Mouse (Mus musculus): ENCODE data around the gene Mrpl16. TPM values are rescaled to one million over a fixed set of nuclear protein-coding genes. Genes with fewer than 3 reads are reported as not detected.

Mrpl16 gene
- polyA plus RNA-seq, 1 experiment from 2014 or later: 46.1 TPM

GRCm38 (mm10) chr19:11807822-11808221 is 37.6 kb downstream of the Mrpl16 start:
- Histone ChIP-seq H3K4me1 (replicated peaks) (0 out of 2 replicates have a peak, but pooled peaks cover 6% of the 10 kb centered on the region), H3K27me3 (no peaks in the 10 kb centered on the region), H3K4me2 (no peak overlapping the region), H3K9ac (no peak overlapping the region), H3K9me3 (no peaks in the 10 kb centered on the region), H3K27ac (replicated peaks) (no peak overlapping the region), H3K4me3 (no peak overlapping the region), H3K36me3 (no peaks in the 10 kb centered on the region)
- ATAC-seq (ENCODE audit: low read depth): no peak
- WGBS: 38% methylated on average over 6 of the region's 6 CpGs

- Histone ChIP-seq H3K4me2 (no peak overlapping the region), H3K4me3 (no peak overlapping the region), H3K4me1 (replicated peaks) (0 out of 2 replicates have a peak, but pooled peaks cover 6% of the 10 kb centered on the region), H3K27ac (replicated peaks) (no peak overlapping the region), H3K36me3 (no peaks in the 10 kb centered on the region), H3K9ac (no peak overlapping the region), H3K9me3 (no peaks in the 10 kb centered on the region), H3K27me3 (no peaks in the 10 kb centered on the region)
- 90% methylated on average over 2 of the region's 2 CpGs for WGBS
- ATAC-seq (ENCODE audit: low read depth): no peak
Observed at GRCm38 (mm10) chr19:11808452-11808851, 38.3 kb downstream of the Mrpl16 start.

- Histone ChIP-seq H3K27me3 (peaks cover 6% of the 10 kb centered on the region; the same call in 1 of the 2 replicates), H3K9me3 (no peaks in the 10 kb centered on the region), H3K4me2 (no peak overlapping the region), H3K27ac (replicated peaks) (no peak overlapping the region), H3K9ac (no peak overlapping the region), H3K4me3 (no peak overlapping the region), H3K36me3 (no peaks in the 10 kb centered on the region), H3K4me1 (replicated peaks) (0 out of 2 replicates have a peak, but pooled peaks cover 6% of the 10 kb centered on the region)
- no peak for ATAC-seq (ENCODE audit: low read depth)
- WGBS: 84% methylated on average over 5 of the region's 5 CpGs
Observed at GRCm38 (mm10) chr19:11810003-11810758, 40.0 kb downstream of the Mrpl16 start.

GRCm38 (mm10) chr19:11810856-11811255 is 40.7 kb downstream of the Mrpl16 start:
- Histone ChIP-seq H3K4me1 (replicated peaks) (0 out of 2 replicates have a peak, but pooled peaks cover 6% of the 10 kb centered on the region), H3K4me2 (no peak overlapping the region), H3K9me3 (no peaks in the 10 kb centered on the region), H3K9ac (no peak overlapping the region), H3K36me3 (no peaks in the 10 kb centered on the region), H3K27ac (replicated peaks) (no peak overlapping the region), H3K27me3 (peaks cover 13% of the 10 kb centered on the region), H3K4me3 (no peak overlapping the region)
- ATAC-seq (ENCODE audit: low read depth): no peak
- 90% methylated on average over 1 of the region's 1 CpGs for WGBS

GRCm38 (mm10) chr19:11811688-11812365 is 41.6 kb downstream of the Mrpl16 start:
- peak; percentile 91 for ATAC-seq (ENCODE audit: low read depth)
- Histone ChIP-seq H3K4me2 (no peak overlapping the region), H3K36me3 (no peaks in the 10 kb centered on the region), H3K9ac (no peak overlapping the region), H3K27ac (replicated peaks) (no peak overlapping the region), H3K27me3 (peaks cover 23% of the 10 kb centered on the region), H3K4me1 (replicated peaks) (0 out of 2 replicates have a peak, but pooled peaks cover 6% of the 10 kb centered on the region), H3K4me3 (no peak overlapping the region), H3K9me3 (no peaks in the 10 kb centered on the region)
- WGBS: 49% methylated on average over 5 of the region's 5 CpGs

- Histone ChIP-seq H3K9me3 (no peaks in the 10 kb centered on the region), H3K9ac (no peak overlapping the region), H3K27ac (replicated peaks) (no peak overlapping the region), H3K27me3 (peaks cover 36% of the 10 kb centered on the region), H3K4me1 (replicated peaks) (0 out of 2 replicates have a peak, but pooled peaks cover 9% of the 10 kb centered on the region), H3K4me2 (no peak overlapping the region), H3K4me3 (no peak overlapping the region), H3K36me3 (no peaks in the 10 kb centered on the region)
- WGBS: 79% methylated on average over 4 of the region's 4 CpGs
- ATAC-seq (ENCODE audit: low read depth): no peak
Observed at GRCm38 (mm10) chr19:11813136-11813535, 42.9 kb downstream of the Mrpl16 start.

- Histone ChIP-seq H3K27ac (replicated peaks) (no peak overlapping the region), H3K9ac (no peak overlapping the region), H3K36me3 (no peaks in the 10 kb centered on the region), H3K4me3 (no peak overlapping the region), H3K4me2 (no peak overlapping the region), H3K4me1 (replicated peaks) (0 out of 2 replicates have a peak, but pooled peaks cover 13% of the 10 kb centered on the region), H3K9me3 (no peaks in the 10 kb centered on the region), H3K27me3 (peaks cover 41% of the 10 kb centered on the region)
- ATAC-seq (ENCODE audit: low read depth): no peak
- 17% methylated on average over 8 of the region's 8 CpGs for WGBS
Observed at GRCm38 (mm10) chr19:11813649-11814048, 43.5 kb downstream of the Mrpl16 start.

- 79% methylated on average over 6 of the region's 6 CpGs for WGBS
- ATAC-seq (ENCODE audit: low read depth): no peak
- H3K27me3 ChIP-seq: peaks cover 53% of the 10 kb centered on the region
- peaks cover 21% of the 10 kb centered on the region for H3K4me1 ChIP-seq (replicated peaks)
- no peak overlapping the region for H3K4me3 ChIP-seq
- no peak overlapping the region for H3K4me2 ChIP-seq
- H3K9me3 ChIP-seq: no peaks in the 10 kb centered on the region
- H3K9ac ChIP-seq: no peak overlapping the region
- no peak overlapping the region for H3K27ac ChIP-seq (replicated peaks)
- no peaks in the 10 kb centered on the region for H3K36me3 ChIP-seq
Observed at GRCm38 (mm10) chr19:11814742-11815333, 44.6 kb downstream of the Mrpl16 start.

GRCm38 (mm10) chr19:11816706-11817105 is 46.5 kb downstream of the Mrpl16 start:
- H3K4me1 ChIP-seq (replicated peaks): peaks cover 26% of the 10 kb centered on the region
- no peak overlapping the region for H3K27ac ChIP-seq (replicated peaks)
- WGBS: 33% methylated on average over 6 of the region's 6 CpGs
- H3K9ac ChIP-seq: no peak overlapping the region
- peaks cover 63% of the 10 kb centered on the region for H3K27me3 ChIP-seq
- no peak for ATAC-seq (ENCODE audit: low read depth)
- no peak overlapping the region for H3K4me3 ChIP-seq
- no peak overlapping the region for H3K4me2 ChIP-seq
- H3K9me3 ChIP-seq: no peaks in the 10 kb centered on the region
- H3K36me3 ChIP-seq: no peaks in the 10 kb centered on the region

- no peak overlapping the region for H3K27ac ChIP-seq (replicated peaks)
- H3K27me3 ChIP-seq: peaks cover 66% of the 10 kb centered on the region
- peaks cover 20% of the 10 kb centered on the region for H3K4me1 ChIP-seq (replicated peaks)
- H3K36me3 ChIP-seq: no peaks in the 10 kb centered on the region
- H3K9me3 ChIP-seq: no peaks in the 10 kb centered on the region
- WGBS: 11% methylated on average over 5 of the region's 5 CpGs
- peak overlapping the region; percentile 66 for H3K4me3 ChIP-seq
- peak overlapping the region; percentile 99 for H3K4me2 ChIP-seq
- ATAC-seq (ENCODE audit: low read depth): no peak
- H3K9ac ChIP-seq: no peak overlapping the region
Observed at GRCm38 (mm10) chr19:11817586-11817985, 47.4 kb downstream of the Mrpl16 start.

- Histone ChIP-seq H3K9ac (peak overlapping the region; percentile 81), H3K27me3 (peaks cover 67% of the 10 kb centered on the region), H3K4me1 (replicated peaks) (peaks cover 20% of the 10 kb centered on the region), H3K36me3 (no peaks in the 10 kb centered on the region), H3K4me3 (peak overlapping the region; percentile 66), H3K27ac (replicated peaks) (no peak overlapping the region), H3K9me3 (no peaks in the 10 kb centered on the region), H3K4me2 (peak overlapping the region; percentile 99)
- WGBS: under 1% methylated on average over 79 of the region's 83 CpGs
- peak; percentile 82 for ATAC-seq (ENCODE audit: low read depth)
Observed at GRCm38 (mm10) chr19:11818199-11819142, 48.3 kb downstream of the Mrpl16 start.

Measured in neural tube, embryonic 13.5 days (tissue).